ENCODE assay signal across 15 mouse cellular contexts in the genomic region with DNA sequence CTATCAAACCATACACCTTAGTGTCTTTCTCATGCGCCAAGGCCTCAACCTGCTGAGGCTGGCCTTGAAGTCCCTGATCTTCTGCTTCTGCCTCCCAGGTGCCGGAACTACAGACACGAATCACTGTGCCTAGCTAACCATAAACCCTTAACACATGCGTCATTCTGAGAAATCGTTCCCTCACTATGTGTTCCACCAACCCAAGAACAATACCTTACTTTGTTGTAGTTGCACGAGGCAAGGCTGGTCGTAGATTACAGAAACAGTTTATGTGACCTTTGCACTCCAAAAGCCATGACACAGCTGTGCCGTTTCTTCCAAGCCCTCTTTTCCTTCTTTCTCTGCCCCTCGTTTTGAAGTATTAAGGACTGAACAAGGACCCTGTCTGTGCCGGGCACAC. TPM values are rescaled to one million over a fixed set of nuclear protein-coding genes. Genes with fewer than 3 reads are reported as not detected.
A peak's percentile ranks its signal among the peaks of the same experiment; 100 is the strongest.
DNase-seq lines count a peak whose midpoint lies in the region; ATAC-seq and TF ChIP-seq lines count a peak whose summit lies in the region.
"Had no signal": no experiment of that assay in that cellular context is flagged by ENCODE, and none has a peak within 500 bp of the region (broad histone marks: within the 10 kb centered on the region; RNA-seq: fewer than 3 reads in every experiment).

No protein-coding gene starts in this region.

- H3K9ac ChIP-seq in heart, embryonic 12.5 days: 0 out of 2 replicates have a peak overlapping the region, but pooled peaks have one; percentile 6
- H3K9ac ChIP-seq in limb, embryonic 12.5 days (replicated peaks): no peak overlapping the region
- no peak overlapping the region for H3K9ac ChIP-seq in forebrain, embryonic 11.5 days (ENCODE audit: low read length)
- H3K9ac ChIP-seq: embryonic facial prominence, embryonic 12.5 days; forebrain, embryonic 15.5 days had no signal

- no peaks in the 10 kb centered on the region for H3K36me3 ChIP-seq in heart, embryonic 12.5 days
- H3K36me3 ChIP-seq in thymus, adult 2 months (ENCODE audit: control insufficient read depth, insufficient read depth, low read length): no peaks in the 10 kb centered on the region
- H3K36me3 ChIP-seq in limb, embryonic 12.5 days: no peaks in the 10 kb centered on the region
- H3K36me3 ChIP-seq in forebrain, embryonic 11.5 days (ENCODE audit: control insufficient read depth, insufficient read depth, low read length): no peaks in the 10 kb centered on the region
- H3K36me3 ChIP-seq: embryonic facial prominence, embryonic 12.5 days; forebrain, embryonic 15.5 days had no signal

- DNase-seq in heart, adult 18-20 months: no peak
- no peak for DNase-seq in thymus, adult 2 months
- no peak for DNase-seq in thymus, postnatal 36 days
- DNase-seq in forebrain, embryonic 11.5 days (ENCODE audit: low spot score): no peak
- DNase-seq in layer of hippocampus, postnatal 25 days (ENCODE audit: extremely low spot score in 1 of 2, low spot score in 1 of 2): no peak
- DNase-seq: cerebellum, adult 11-12 months; heart, postnatal 14 days; kidney, adult 8-10 months; lung, adult 2 months; midbrain, embryonic 14.5 days had no signal

- no peak for TF ChIP-seq CTCF in thymus, adult 2 months (IDR thresholded peaks at IDR 0.05; ENCODE audit: borderline replicate concordance, control insufficient read depth, extremely low read depth, insufficient read depth, low read length, poor library complexity)

- H3K4me2 ChIP-seq in heart, embryonic 12.5 days: no peak overlapping the region
- H3K4me2 ChIP-seq in limb, embryonic 12.5 days: no peak overlapping the region; the same call in 1 of the 2 replicates
- no peak overlapping the region for H3K4me2 ChIP-seq in forebrain, embryonic 11.5 days (ENCODE audit: low read depth, low read length, severe bottlenecking)
- H3K4me2 ChIP-seq: embryonic facial prominence, embryonic 12.5 days; forebrain, embryonic 15.5 days had no signal

- TF ChIP-seq POLR2A in thymus, adult 2 months (IDR thresholded peaks at IDR 0.05; ENCODE audit: control insufficient read depth, extremely low read depth, insufficient read depth, low read length, poor library complexity): no peak

- WGBS in heart, embryonic 12.5 days: 64% methylated on average over 10 of the region's 10 CpGs
- WGBS in thymus, adult 2 months: 91% methylated on average over 10 of the region's 10 CpGs
- 40% methylated on average over 10 of the region's 10 CpGs for whole genome bisulfite sequencing in limb, embryonic 12.5 days
- WGBS in forebrain, embryonic 11.5 days: 65% methylated on average over 10 of the region's 10 CpGs

- H3K4me3 ChIP-seq in heart, embryonic 12.5 days: no peak overlapping the region
- no peak overlapping the region for H3K4me3 ChIP-seq in thymus, adult 2 months (ENCODE audit: control insufficient read depth, insufficient read depth, low read length)
- H3K4me3 ChIP-seq in limb, embryonic 12.5 days (replicated peaks): no peak overlapping the region
- no peak overlapping the region for H3K4me3 ChIP-seq in forebrain, embryonic 11.5 days (ENCODE audit: low read depth, low read length)
- H3K4me3 ChIP-seq: embryonic facial prominence, embryonic 12.5 days; forebrain, embryonic 15.5 days had no signal

- H3K27me3 ChIP-seq in heart, embryonic 12.5 days (replicated peaks): no peaks in the 10 kb centered on the region
- H3K27me3 ChIP-seq in thymus, adult 2 months (ENCODE audit: control insufficient read depth, insufficient read depth, low read length): no peaks in the 10 kb centered on the region
- H3K27me3 ChIP-seq in limb, embryonic 12.5 days: no peaks in the 10 kb centered on the region
- no peaks in the 10 kb centered on the region for H3K27me3 ChIP-seq in forebrain, embryonic 11.5 days (ENCODE audit: control insufficient read depth, insufficient read depth, low read length)
- H3K27me3 ChIP-seq: embryonic facial prominence, embryonic 12.5 days; forebrain, embryonic 15.5 days had no signal

- ATAC-seq in heart, embryonic 12.5 days (ENCODE audit: insufficient number of reproducible peaks, low FRiP score): no peak
- no peak for ATAC-seq in limb, embryonic 12.5 days (ENCODE audit: insufficient number of reproducible peaks, insufficient read depth, low FRiP score, low TSS enrichment, low read depth)
- no peak for ATAC-seq in forebrain, embryonic 11.5 days (replicated peaks; ENCODE audit: low FRiP score)
- ATAC-seq in frontal cortex, adult (ENCODE audit: low TSS enrichment): no peak
- ATAC-seq: forebrain, embryonic 15.5 days had no signal

- peaks cover 17% of the 10 kb centered on the region for H3K4me1 ChIP-seq in heart, embryonic 12.5 days (replicated peaks)
- no peaks in the 10 kb centered on the region for H3K4me1 ChIP-seq in thymus, adult 2 months (replicated peaks; ENCODE audit: control insufficient read depth, insufficient read depth, low read length)
- peaks cover 18% of the 10 kb centered on the region for H3K4me1 ChIP-seq in limb, embryonic 12.5 days (replicated peaks)
- 0 out of 2 replicates have a peak, but pooled peaks cover 4% of the 10 kb centered on the region for H3K4me1 ChIP-seq in forebrain, embryonic 11.5 days (replicated peaks; ENCODE audit: control insufficient read depth, insufficient read depth, low read length)
- H3K4me1 ChIP-seq: embryonic facial prominence, embryonic 12.5 days; forebrain, embryonic 15.5 days had no signal

- no peak overlapping the region for H3K27ac ChIP-seq in heart, embryonic 12.5 days (ENCODE audit: poor library complexity, severe bottlenecking)
- peak overlapping the region; percentile 44; the same call in 1 of the 2 replicates for H3K27ac ChIP-seq in thymus, adult 2 months (ENCODE audit: control insufficient read depth, insufficient read depth, low read length)
- peak overlapping the region; percentile 75 for H3K27ac ChIP-seq in limb, embryonic 12.5 days
- no peak overlapping the region for H3K27ac ChIP-seq in forebrain, embryonic 11.5 days (ENCODE audit: low read depth, low read length)
- H3K27ac ChIP-seq: embryonic facial prominence, embryonic 12.5 days; forebrain, embryonic 15.5 days had no signal

- H3K9me3 ChIP-seq in heart, embryonic 12.5 days (replicated peaks): 0 out of 2 replicates have a peak, but pooled peaks cover 9% of the 10 kb centered on the region
- no peaks in the 10 kb centered on the region for H3K9me3 ChIP-seq in limb, embryonic 12.5 days
- no peaks in the 10 kb centered on the region for H3K9me3 ChIP-seq in forebrain, embryonic 11.5 days (ENCODE audit: control insufficient read depth, low read length)
- H3K9me3 ChIP-seq: embryonic facial prominence, embryonic 12.5 days; forebrain, embryonic 15.5 days had no signal

RNA-seq across cellular contexts. Expression of a gene that starts 40.6 kb away (rescaled TPM):
- polyA plus RNA-seq in heart, embryonic 12.5 days (2016; fragmentation: Nextera tagmentation; extraction: Ambion mirVana): 11.6 and 13.3 TPM in 2 replicates
- total RNA-seq in heart, adult 18-20 months (2021): 1 to 10 TPM; 5.8 to 7.8 TPM
- polyA plus RNA-seq in thymus, adult 2 months (2012; rRNA removed): 43.5 and 50.8 TPM in 2 replicates
- 8.0 and 8.5 TPM in 2 replicates for polyA plus RNA-seq in limb, embryonic 12.5 days (2016; fragmentation: Nextera tagmentation; extraction: Ambion mirVana)
- polyA plus RNA-seq in forebrain, embryonic 11.5 days (2014; fragmentation: Nextera tagmentation; extraction: Ambion mirVana): 16.2 and 16.9 TPM in 2 replicates
- 10 to 100 TPM; 52.4 to 59.1 TPM for total RNA-seq in layer of hippocampus, postnatal 25 days (2021)

RNA-seq across cellular contexts. Expression of a gene that starts 44.6 kb away (rescaled TPM):
- 74.4 and 75.2 TPM in 2 replicates for polyA plus RNA-seq in heart, embryonic 12.5 days (2016; fragmentation: Nextera tagmentation; extraction: Ambion mirVana)
- 10 to 100 TPM; 84.8 to 92.0 TPM for total RNA-seq in heart, adult 18-20 months (2021)
- 108 and 113 TPM in 2 replicates for polyA plus RNA-seq in thymus, adult 2 months (2012; rRNA removed)
- 106 and 111 TPM in 2 replicates for polyA plus RNA-seq in limb, embryonic 12.5 days (2016; fragmentation: Nextera tagmentation; extraction: Ambion mirVana)
- polyA plus RNA-seq in forebrain, embryonic 11.5 days (2014; fragmentation: Nextera tagmentation; extraction: Ambion mirVana): 51.8 and 52.1 TPM in 2 replicates
- total RNA-seq in layer of hippocampus, postnatal 25 days (2021): 100 to 1,000 TPM; 109 to 110 TPM

Comparison
In these comparisons a context has a peak if more than half of its experiments do, and no peak if none do; other contexts are left out.
1. H3K27ac ChIP-seq: peak in thymus, adult 2 months (single experiment) and limb, embryonic 12.5 days (single experiment); none in heart, embryonic 12.5 days (single experiment) and forebrain, embryonic 11.5 days (single experiment).